Mouse (Mus musculus): ENCODE measurements at regions not wholly inside any gene's neighbourhood (a gene's known extent, or its start where the extent isn't known, plus 50 kb on each side); places are given as distances from the start of the nearest gene placed in this dataset.

DNA sequence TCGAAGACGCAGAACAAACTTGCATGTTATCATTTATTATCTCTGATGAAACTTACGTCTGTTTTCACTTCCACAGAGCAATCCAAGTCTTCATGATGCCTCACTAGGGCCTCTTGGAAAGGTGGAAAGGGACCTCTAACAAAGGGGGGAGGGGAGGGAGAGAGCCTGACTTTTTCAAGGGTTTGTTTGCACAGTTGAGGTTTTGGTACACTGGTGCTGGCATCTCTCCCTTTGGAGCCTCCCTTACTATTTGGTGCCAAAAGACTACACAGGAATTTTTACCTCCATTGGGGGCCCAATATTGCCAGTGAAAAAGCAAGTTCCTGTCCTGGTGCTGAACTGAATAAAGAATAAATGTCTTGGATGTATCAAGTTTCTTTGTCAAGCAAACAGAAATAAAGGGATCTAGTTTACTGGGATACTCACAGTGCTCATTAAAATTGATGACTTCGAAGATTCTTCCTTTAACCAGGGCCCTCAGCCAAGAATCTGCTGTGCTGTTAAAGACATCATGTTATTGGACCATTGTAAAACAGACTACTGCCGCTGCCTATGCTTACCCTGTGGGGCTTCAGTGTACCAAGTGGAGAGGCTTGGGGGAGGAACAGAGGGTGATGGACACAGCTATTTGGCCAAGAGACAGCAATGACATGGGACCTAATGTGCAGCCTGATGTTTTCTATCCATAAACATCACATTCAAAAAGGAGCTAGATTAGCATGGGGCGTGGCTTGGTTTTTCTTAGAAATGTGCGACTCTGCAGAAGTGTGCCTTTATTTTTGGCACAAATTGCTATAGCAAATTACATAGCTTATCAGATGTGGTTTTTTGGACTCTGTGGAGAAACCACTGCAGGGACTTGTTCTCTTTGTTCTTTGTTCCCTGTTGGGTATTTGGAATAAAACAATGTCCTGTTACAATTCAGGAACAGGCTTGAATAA, 160.3 kb upstream of the Cited2 start:
- no peak for DNase-seq

DNA sequence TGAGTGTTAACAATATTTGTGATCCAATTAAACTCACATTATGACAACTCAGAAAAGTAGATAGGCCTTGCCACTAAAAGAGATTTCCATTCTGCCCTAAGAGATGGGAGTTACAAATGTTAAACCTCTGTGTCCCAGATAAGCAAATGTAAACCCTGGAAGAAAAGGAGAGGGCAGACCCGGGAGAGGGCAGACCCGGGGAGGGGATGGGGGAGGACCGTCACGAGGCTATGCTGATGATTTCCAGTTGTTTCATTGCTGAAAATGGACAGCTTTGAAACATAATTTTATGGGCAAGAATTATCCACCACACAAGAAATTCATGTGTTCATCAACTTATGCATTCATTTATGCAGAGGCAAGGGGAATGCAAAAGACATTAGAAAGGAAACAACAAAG, 159.7 kb upstream of the Cited2 start:
- no peak for DNase-seq

DNA sequence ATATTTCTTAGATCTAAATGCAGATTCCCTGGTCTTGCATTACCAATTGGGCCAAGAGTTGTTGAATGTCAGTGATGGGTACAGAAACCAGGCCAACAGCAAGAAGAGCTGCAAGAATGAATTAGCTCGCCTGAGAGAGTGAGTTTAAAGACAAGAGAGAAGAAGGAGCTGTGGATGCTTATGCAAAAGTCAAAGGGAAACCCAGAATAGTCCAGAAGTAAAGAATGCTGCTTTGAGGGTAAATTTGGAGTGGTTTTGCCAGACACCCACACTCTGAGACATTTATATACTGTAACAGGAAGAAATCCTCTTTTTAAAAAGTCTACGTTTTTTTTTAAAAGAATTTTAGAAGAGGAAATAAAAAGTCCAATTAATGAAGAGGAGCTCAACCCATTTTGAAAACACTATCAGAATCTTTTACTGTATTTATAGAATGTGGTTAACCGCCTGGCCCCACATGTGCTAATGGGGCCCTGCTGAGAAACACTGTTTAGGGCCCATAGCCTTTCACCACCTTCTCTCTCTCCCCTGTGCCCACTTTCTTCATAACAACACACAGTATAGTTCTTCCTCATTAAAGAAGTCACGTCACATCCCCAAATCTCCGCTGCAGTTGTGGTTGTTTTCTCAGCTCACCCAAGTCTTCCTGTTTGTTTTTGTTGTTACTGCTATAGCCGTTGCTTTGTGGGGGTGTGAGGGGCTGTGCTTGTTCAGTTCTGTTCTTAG, 158.0 kb upstream of the Cited2 start:
- no peak for DNase-seq

DNA sequence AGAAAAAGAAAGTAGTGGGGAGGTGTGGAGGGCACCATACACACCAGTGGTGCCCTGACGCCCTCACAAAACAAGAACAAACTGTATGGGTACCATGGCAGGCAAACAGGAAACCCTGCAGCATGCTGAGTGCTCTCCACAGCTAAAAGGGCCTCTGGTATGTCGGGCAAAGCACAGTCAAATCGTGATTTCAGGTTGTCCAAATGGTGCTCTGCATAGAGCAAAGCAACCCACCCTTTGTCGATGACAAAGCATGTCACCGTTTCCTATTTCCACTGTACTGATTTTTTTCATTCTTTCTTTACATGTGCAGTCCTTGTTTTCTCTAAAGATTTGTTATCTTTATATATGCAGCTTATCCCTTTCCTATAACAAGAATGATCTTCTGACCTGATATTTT, 156.0 kb upstream of the Cited2 start:
- no peak for DNase-seq

DNA sequence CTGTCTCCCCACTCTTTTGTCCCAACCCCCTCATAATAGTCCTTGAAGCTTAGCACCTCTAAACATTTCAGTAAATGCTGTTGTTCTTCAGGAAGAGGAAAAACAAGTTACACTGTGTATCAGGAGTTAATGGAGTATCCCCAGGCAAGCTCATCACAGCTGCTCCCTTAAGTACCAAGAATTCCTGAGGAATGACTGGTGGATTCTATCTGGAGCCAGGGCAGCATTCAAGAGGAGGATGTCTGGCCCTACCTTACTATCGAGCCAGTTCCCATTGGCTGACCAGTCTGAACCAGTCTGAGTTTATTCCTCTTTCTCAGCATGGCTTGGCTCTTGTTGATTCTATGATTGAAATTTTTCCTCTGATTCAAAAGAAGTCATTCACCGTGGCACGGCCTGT, 155.4 kb upstream of the Cited2 start:
- no peak for DNase-seq

DNA sequence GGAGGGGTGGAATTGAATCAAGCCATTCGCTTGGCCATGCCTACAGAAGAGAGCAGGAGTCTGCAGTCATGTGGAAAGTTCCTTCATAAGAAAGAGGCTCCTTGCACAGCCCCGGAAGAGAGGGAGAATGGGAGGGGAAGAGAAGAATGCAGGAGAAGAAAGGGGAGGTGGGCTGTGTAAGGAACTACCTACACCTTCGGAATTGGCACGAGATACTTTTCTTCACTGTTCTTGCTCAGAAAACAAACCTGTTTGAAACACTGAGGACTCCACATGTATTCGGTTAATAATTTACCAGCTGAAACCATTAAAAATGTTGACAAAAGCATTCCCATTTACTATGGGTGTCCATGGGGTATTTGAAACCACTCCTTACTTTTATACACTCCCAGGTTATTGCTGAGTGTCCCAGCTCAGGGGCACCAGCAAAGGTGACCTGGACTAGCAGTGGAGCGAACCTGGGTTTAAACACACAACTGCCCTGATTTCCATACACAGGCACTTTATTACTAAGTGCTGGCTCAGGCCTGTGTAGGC, 153.4 kb upstream of the Cited2 start:
- DNase-seq, result peak; percentile 85

DNA sequence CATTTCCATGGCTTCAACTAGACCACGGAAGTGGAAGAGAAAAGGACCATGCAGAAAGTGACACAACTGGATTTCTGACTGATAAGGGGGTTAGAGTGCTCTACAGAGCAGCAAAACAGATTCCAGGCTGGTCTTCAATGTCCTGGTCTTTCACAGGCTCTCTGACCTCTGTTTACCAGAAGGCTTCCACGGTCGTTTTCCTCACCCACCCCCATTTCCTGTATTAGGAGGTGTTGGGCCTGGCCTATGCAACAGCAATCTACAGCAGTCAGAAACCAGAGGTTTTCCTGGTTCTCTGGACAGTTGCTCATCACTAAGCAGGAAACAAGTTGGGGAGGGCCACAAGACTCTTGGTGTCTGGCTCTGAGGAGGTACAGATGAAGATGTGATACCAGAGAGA, 148.1 kb upstream of the Cited2 start:
- no peak for DNase-seq

DNA sequence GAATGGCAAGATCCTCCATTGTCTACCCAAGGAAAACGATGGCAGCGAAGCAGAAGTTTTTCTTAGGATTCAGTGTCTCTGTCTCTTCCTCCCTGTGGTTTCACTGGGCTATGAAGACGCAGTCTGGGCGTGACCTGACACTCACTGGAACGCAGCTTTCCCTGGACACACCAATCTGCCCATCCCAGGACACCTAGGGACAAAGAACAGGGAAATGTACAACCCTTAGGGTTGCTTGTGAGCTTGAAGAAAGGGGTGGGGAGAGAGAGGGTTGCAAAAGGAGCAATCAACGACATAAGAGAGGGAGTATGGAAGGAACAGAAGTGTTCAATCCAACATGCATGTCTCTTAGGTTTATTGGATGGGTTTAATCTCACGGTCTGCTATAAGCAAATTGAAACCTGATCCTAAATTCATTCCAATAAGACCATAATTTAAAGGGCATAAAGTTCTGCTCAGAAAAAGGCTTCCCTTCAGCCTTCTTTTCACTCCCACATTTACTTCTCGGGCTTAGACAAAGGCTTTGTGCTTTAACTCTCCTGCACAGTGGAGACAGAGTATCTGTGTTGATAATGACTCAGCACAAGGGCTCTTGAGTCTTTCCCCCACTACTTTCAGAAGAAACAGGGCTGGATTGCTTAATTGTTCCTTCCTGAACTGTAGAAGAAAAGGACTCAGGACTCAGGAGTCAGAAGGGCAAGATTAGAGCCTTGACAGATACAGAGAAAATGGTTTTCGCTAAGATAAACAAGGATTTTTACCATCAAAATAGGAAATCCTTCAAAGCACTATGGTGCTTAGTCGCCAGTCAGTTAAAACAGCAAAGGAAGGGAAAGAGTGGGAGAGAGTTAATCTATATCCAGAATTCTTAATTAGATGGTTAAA, 147.3 kb upstream of the Cited2 start:
- DNase-seq, result no peak

DNA sequence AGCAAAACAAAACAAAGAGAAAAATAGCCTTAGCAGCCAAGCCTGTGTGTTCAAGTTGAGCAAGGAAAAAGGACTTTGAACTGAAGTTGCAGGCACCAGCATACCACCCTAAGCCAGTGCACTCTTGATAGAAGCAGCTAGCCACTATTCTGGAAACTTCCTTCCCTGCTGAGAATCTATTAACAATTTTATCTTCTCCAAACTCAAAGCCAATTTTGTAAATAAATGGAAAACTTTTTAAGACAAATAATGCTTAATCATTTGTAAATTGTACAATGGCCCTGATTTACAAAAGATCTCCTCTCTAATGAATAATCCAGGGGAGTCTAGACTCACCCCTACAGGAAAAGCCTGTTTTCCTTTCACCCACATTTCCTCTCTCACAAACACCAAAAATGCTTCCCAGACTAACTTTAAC, 146.7 kb upstream of the Cited2 start:
- DNase-seq, result peak; percentile 63

DNA sequence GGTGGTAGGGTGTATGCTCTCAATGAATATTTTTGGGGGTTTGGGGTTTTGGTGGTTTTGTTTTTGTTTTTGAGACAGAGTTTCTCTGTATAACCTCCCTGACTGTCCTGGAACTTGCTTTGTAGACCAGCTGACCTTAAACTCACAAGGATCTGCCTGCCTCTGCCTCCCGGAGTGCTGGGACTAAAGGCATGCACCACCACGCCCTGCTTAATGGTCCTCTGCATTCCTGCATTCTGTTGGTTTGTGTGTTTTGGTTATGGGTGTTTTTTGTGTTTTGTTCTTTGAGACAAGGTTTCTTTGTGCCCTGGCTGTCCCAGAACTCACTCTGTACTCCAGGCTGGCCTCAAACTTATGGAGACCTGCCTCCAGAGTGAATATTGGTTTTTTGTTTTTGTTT, 143.6 kb upstream of the Cited2 start:
- DNase-seq, result no peak

DNA sequence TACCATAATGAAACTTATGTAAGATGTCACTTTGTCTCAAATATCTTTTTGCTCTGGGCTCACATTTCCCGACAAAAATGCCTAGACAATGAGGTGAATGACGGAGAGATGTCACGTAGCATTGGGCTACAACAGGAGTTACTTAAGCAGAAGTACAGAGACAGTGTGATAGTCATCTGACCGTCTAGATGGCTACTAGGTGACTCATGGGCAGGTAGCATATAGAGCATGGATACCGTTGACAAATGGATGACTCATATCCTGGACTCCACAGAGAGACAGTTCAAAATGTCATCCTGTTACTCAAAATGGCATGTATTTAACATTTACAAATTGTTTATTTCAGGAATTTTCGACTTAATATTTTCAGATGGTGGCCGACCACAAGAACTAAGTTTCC, 138.2 kb upstream of the Cited2 start:
- no peak for DNase-seq

DNA sequence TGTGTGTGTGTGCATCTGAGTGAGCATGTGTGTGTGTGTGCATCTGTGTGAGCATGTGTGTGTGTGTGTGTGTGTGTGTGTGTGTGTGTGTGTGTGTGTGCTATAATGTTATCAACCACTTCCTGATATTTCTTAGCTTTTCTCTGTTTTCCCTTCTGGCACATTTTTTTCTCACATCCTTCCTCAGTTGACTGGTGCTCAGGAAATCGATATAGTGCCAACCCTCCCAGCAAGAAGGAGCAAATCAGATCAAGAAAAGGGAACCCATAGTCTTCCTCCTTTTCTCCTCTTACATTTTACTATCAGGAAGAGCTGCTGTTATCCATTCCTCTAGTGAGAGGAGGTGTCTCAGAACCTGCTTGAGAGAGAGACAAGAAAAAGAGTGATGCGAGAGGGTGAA, 136.1 kb upstream of the Cited2 start:
- no peak for DNase-seq

DNA sequence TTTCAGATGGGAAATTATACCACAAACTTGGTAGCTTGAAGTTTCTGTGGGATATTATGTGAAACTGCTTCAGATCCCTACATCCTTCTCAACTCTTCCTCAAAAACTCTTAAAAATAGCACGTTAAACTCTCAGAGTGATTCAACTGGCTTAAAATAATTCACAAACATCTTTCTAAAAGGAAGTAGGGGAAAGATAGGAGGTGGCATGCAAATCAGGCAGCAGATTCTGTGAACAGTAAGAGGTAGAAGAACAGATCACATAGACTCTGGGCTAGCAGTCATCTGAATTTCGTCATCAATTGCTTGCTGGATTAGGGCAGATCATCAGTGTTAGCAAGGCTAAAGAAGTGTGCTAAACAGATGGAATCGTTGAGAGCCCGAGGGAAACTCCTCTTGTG, 133.9 kb upstream of the Cited2 start:
- no peak for DNase-seq

DNA sequence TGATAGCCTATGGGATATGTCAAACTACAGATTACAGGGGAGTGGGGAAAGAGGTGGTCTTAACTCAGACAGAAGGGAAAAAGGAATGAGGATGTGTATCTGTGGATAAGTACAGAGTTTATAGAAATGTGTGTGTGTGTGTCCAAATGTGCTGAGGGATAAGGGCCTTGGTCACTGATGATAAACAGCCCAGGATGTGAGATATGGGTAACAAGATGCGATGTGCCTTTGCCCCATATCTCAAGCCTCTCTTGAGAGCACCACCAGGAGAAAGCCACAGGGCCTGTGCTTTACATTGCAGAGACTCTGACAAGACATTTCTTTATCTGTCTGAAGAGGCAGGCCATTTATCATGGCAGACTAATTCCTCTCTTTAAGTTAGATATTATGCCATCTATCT, 132.8 kb upstream of the Cited2 start:
- no peak for DNase-seq

DNA sequence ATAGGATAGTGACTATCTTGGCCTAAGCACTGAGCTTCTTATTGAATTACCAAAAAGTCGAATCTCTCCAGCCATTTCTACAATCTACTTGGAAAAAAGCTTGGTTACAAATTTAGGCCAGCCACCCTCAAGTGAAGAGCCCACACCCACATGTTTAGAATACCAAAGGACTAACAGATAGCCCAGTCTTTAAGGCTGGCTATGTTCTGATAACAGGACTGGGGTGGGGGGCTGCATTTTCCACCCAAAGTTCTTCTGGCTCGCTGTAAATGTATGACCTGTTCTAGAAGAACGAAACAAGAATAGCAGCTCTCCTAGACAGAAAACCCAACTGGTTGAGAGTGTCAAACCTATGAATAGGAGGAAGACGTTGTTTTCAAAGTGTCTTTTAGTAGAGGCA, 130.6 kb upstream of the Cited2 start:
- no peak for DNase-seq

DNA sequence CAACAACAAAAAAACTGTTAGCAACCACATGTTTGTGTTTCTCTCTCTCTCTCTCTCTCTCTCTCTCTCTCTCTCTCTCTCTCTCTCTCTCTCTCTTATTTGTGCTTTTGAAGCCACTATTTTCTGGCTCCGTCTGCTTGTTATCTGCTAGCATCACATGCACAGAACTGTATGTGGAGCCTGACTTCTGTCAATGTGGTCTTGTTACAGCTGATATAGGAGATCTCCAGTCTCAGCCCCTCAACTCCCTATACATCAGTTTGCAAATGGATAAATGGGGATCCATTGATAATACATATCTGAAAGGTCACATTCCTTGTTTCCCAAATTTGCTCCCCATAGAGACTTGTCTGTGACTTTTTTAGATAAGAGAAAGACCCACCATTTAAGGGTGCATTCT, 126.9 kb upstream of the Cited2 start:
- DNase-seq, result no peak

DNA sequence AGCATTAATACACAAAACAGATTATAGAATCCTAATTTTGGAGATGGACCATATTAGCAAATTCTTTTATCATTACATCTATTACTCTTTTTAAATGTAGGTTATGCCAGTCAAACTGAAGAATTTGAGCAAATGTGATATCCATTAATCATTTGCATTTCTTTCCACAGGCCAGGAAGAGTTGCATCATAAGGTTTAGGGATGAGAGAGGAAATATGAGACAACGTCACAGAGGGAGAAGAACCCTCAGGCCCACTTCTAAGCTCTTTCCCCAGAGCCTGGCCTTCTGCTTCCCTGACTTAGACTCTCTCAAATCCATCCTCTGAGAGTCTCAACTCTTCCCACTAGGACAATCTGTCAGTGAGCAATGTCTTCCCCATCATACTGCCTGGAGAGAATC, 126.3 kb upstream of the Cited2 start:
- DNase-seq, result no peak

DNA sequence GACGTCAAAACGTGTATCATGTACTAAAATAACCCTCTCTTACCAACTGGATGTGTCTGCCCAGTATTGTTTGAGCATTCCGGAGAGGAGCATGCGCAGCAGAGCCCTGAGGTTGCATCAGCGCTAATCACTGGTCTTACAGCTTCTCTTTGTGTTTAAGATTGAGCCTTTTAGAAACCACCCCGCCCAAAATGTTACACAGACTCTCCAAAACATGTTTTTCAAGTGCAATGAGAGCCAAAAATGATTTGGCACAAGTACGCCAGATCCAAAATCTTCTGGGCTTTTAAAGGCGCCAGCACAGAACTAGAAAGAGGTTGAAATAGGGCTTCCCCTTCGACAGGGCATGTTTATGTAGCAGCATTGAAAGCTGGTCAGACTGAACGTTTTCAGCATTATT, 123.8 kb upstream of the Cited2 start:
- no peak for DNase-seq

DNA sequence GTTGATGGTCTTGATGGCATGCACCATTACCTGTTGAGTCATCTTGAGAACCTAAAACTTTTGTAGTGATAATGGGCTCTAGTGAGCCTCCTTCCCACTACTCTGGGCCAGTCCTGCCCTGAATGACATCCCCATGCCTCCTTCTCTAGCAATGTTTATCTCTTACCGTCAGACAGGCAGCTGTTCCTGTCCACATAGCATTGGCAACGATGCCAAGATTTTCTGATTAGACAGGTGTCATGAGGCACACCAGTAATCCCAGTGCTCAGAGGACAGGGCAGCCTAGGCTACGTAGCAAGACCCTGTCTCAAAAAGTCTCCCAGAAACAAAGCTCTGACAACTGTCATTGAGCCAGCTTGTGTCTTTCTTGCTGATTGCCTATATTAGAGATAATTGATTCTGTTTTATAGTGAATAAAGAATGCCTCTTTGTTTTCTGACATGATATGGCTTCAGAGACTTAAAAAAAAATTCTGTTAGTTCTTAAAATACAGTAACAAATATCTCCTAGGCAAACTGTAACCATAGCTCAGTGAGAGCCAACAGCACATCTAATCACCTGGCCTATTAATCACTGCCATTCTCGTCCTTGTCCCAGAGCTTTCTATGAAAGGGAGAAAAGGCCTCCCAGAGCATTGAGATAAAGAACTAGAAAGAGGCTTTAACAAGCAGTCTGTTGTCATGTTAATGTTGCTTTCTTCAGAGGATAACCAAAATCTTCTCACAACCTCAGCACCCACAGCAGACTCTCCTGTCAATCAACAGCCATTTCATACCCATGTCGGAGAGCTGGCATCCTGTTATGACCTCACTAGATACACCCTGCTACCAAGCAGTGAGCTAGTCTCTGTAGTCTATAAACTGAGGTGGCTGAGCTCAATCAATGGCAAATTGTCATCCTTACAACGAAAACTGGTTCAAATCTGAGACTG, 122.9 kb upstream of the Cited2 start:
- no peak for DNase-seq

DNA sequence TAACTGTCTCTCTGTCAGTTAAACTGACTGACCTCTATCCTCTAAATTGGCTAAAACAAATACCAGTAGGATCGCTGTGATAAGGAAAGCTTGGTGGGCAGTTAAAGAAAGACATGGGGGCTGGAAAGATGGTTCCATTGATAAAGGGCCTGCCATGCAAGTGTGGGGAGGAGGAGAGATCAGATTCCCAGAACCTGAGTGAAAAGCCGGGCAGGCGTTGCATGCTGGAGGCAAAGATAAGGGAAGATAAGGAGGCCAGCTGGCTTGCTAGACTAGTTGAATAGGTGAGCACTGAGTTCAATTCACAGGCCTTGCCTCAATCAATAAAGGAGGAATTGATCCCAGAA, 122.3 kb upstream of the Cited2 start:
- no peak for DNase-seq

DNA sequence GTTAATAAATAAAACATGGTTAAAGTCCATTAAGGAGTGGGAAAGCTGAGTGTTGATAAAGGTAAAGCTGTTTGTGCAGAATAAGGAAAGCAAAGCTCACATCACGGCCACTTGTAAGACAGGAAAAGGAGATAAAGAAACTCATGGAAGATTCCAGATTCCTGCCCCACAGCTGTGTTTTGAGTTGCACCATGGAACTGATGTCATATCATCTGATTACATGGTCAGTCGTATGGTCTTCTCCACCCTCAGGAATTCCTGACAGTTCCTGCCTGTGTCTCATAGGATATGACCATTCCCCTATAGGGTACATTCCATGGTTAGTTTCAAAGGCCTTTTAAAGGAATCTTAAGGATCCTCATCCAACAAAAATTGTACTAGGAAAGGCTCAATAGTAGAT, 120.6 kb upstream of the Cited2 start:
- no peak for DNase-seq

DNA sequence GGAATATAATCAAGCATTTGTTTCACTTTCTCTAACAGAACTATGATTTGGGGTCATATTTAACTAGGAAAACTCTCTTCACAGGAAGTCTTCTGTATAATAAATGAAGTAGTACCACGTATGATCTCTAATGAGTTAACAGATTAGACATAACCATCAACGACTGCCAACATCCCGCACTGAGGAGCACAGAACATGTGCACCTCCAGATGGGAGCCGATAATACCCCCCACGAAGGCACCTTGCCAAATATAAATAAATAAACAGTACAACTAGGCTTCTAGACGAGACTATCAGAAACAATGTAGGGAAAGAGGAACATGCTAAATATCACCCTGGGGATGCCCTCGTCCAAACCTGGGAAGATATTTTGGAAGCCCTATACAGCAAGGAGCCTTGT, 114.8 kb upstream of the Cited2 start:
- no peak for DNase-seq
